Mouse (Mus musculus) mesoderm, embryonic 11.5 days (tissue): ENCODE measurements around the gene Zfp784.

Experiments
- DNase-seq: peaks from one replicate; pipeline ENCODE4 v3.0.0-alpha.2; 2012; ENCODE audit warnings: low read depth, low spot score

The Zfp784 gene

GRCm38 (mm10) chr7:5058631-5059030 lies 20.4 kb upstream of the Zfp784 start:
- no peak for DNase-seq

GRCm38 (mm10) chr7:5057804-5058203 lies 19.6 kb upstream of the Zfp784 start:
- DNase-seq, result no peak

- no peak for DNase-seq
Observed at GRCm38 (mm10) chr7:5057381-5057780, 19.1 kb upstream of the Zfp784 start.

- no peak for DNase-seq
Observed at GRCm38 (mm10) chr7:5056651-5057263, 18.5 kb upstream of the Zfp784 start.

- DNase-seq, result no peak
Observed at GRCm38 (mm10) chr7:5053456-5054179, 15.4 kb upstream of the Zfp784 start.

- no peak for DNase-seq
Observed at GRCm38 (mm10) chr7:5052931-5053343, 14.7 kb upstream of the Zfp784 start.

GRCm38 (mm10) chr7:5052438-5052837 lies 14.2 kb upstream of the Zfp784 start:
- DNase-seq, result no peak

GRCm38 (mm10) chr7:5051193-5052192 lies 13.2 kb upstream of the Zfp784 start, which contains the start of gene Zfp580:
Zfp580 (plus strand) TSS chr7:5051538.
- DNase-seq, result peak; percentile 84

- DNase-seq, result no peak
Observed at GRCm38 (mm10) chr7:5047313-5047712, 9.1 kb upstream of the Zfp784 start.

- DNase-seq, result no peak
Observed at GRCm38 (mm10) chr7:5046112-5046511, 7.9 kb upstream of the Zfp784 start.

GRCm38 (mm10) chr7:5044981-5045380 lies 6.7 kb upstream of the Zfp784 start:
- DNase-seq, result no peak

GRCm38 (mm10) chr7:5038940-5039339 lies 694 bp upstream of the Zfp784 start:
- DNase-seq, result no peak

GRCm38 (mm10) chr7:5037467-5037866 lies 779 bp downstream of the Zfp784 start:
- no peak for DNase-seq

GRCm38 (mm10) chr7:5037026-5037425 lies 1.2 kb downstream of the Zfp784 start:
- DNase-seq, result no peak

- no peak for DNase-seq
Observed at GRCm38 (mm10) chr7:5036136-5036535, 2.1 kb downstream of the Zfp784 start.

GRCm38 (mm10) chr7:5035628-5036027 lies 2.6 kb downstream of the Zfp784 start:
- DNase-seq, result no peak

- DNase-seq, result no peak
Observed at GRCm38 (mm10) chr7:5033818-5034217, 4.4 kb downstream of the Zfp784 start, which contains the start of gene 4632433K11Rik. 4632433K11Rik (plus strand) TSS chr7:5034118.

GRCm38 (mm10) chr7:5031496-5031895 lies 6.8 kb downstream of the Zfp784 start:
- no peak for DNase-seq

- no peak for DNase-seq
Observed at GRCm38 (mm10) chr7:5030554-5031275, 7.5 kb downstream of the Zfp784 start.

- no peak for DNase-seq
Observed at GRCm38 (mm10) chr7:5029946-5030345, 8.3 kb downstream of the Zfp784 start.

- no peak for DNase-seq
Observed at GRCm38 (mm10) chr7:5029543-5029942, 8.7 kb downstream of the Zfp784 start.
